Mouse (Mus musculus): ENCODE data around the gene Spint2.

Gene Spint2

GRCm38 (mm10) chr7:29281201-29282073, at the start of gene Spint2:
TSS of gene Spint2 (minus strand) at chr7:29281912.
- peak; percentile 95 for DNase-seq

- DNase-seq: no peak
Observed at GRCm38 (mm10) chr7:29328984-29329383, 47.3 kb upstream of the Spint2 start.

GRCm38 (mm10) chr7:29327087-29327486, 45.4 kb upstream of the Spint2 start:
- DNase-seq: no peak

- DNase-seq: no peak
Observed at GRCm38 (mm10) chr7:29319337-29320307, 37.9 kb upstream of the Spint2 start.

GRCm38 (mm10) chr7:29318115-29318911, 36.6 kb upstream of the Spint2 start:
- DNase-seq: no peak

- no peak for DNase-seq
Observed at GRCm38 (mm10) chr7:29317558-29317957, 35.8 kb upstream of the Spint2 start.

- DNase-seq: no peak
Observed at GRCm38 (mm10) chr7:29316976-29317375, 35.3 kb upstream of the Spint2 start.

- DNase-seq: no peak
Observed at GRCm38 (mm10) chr7:29316137-29316734, 34.5 kb upstream of the Spint2 start.

- no peak for DNase-seq
Observed at GRCm38 (mm10) chr7:29314844-29315628, 33.3 kb upstream of the Spint2 start.

GRCm38 (mm10) chr7:29313572-29314261, 32.0 kb upstream of the Spint2 start:
- no peak for DNase-seq

- DNase-seq: no peak
Observed at GRCm38 (mm10) chr7:29313051-29313450, 31.3 kb upstream of the Spint2 start.

GRCm38 (mm10) chr7:29309749-29310148, 28.0 kb upstream of the Spint2 start:
- DNase-seq: no peak

- DNase-seq: no peak
Observed at GRCm38 (mm10) chr7:29309221-29309721, 27.6 kb upstream of the Spint2 start.

- DNase-seq: peak; percentile 87
Observed at GRCm38 (mm10) chr7:29307350-29308104, 25.8 kb upstream of the Spint2 start.

- DNase-seq: peak; percentile 63
Observed at GRCm38 (mm10) chr7:29306619-29307018, 24.9 kb upstream of the Spint2 start.

GRCm38 (mm10) chr7:29306108-29306507, 24.4 kb upstream of the Spint2 start:
- DNase-seq: no peak

GRCm38 (mm10) chr7:29305263-29305988, 23.7 kb upstream of the Spint2 start:
- DNase-seq: no peak

GRCm38 (mm10) chr7:29304463-29305262, 23.0 kb upstream of the Spint2 start:
- no peak for DNase-seq
